Mouse (Mus musculus) lung, embryonic 16.5 days (tissue): Measurements from ENCODE around the gene 4930539E08Rik. TPM values are rescaled to one million over a fixed set of nuclear protein-coding genes. Genes with fewer than 3 reads are reported as not detected.

Source experiments
- ATAC-seq: fragments of 200-750 bp; cut with Nextera tagmentation; 2 replicates; pipeline ENCODE4 v1.8.0; 2017; ENCODE audit warnings: low read depth, mild to moderate bottlenecking, moderate library complexity
- H3K27ac ChIP-seq: fragments of 300-500 bp; sonication (generic); 2 replicates; pipeline ENCODE4 v1.5.1; 2014; ENCODE audit warnings: mild to moderate bottlenecking, control low read depth, low read length
- H3K27me3 ChIP-seq: fragments of 300-500 bp; sonication (generic); 2 replicates; pipeline ENCODE4 v1.6.1; 2014; ENCODE audit warnings: low read depth, low read length, mixed read lengths; ENCODE audit not compliant: control insufficient read depth, insufficient read depth
- H3K36me3 ChIP-seq: fragments of 300-500 bp; sonication (generic); 2 replicates; pipeline ENCODE4 v1.6.1; 2014; ENCODE audit warnings: low read length; ENCODE audit not compliant: control insufficient read depth, insufficient read depth
- H3K4me1 ChIP-seq: fragments of 300-500 bp; sonication (generic); replicated peaks from 2 replicates; pipeline ENCODE4 v1.6.1; 2014; ENCODE audit warnings: low read length, mixed read lengths; ENCODE audit not compliant: control insufficient read depth, insufficient read depth
- H3K4me2 ChIP-seq: fragments of 300-500 bp; sonication (generic); 2 replicates; pipeline ENCODE4 v1.6.1; 2014; ENCODE audit warnings: low read depth, low read length, control low read depth
- H3K4me3 ChIP-seq: fragments of 300-500 bp; sonication (generic); 2 replicates; pipeline ENCODE4 v1.5.1; 2014; ENCODE audit warnings: mild to moderate bottlenecking, low read length, control low read depth
- H3K9ac ChIP-seq: fragments of 300-500 bp; sonication (generic); 2 replicates; pipeline ENCODE4 v1.6.1; 2014; ENCODE audit warnings: low read length, control low read depth
- H3K9me3 ChIP-seq: fragments of 300-500 bp; sonication (generic); 2 replicates; pipeline ENCODE4 v1.6.1; 2016; ENCODE audit warnings: low read length; ENCODE audit not compliant: control insufficient read depth
- WGBS: fragments of 180-500 bp; shearing (Covaris S2); extraction: QIAGEN DNeasy Blood & Tissue Kit; methylation state at CpG from one replicate; pipeline ENCODE4 v1.1.7; 2014; 5-methylcytosine and 5-hydroxymethylcytosine counted together
- polyA plus RNA-seq: library from polyadenylated mRNA; unstranded; fragments of >200 nt; fragmentation: Nextera tagmentation; extraction: Ambion mirVana; gene quantifications from 2 replicates; pipeline ENCODE4 v1.2.1, GENCODE M21; 2015

Gene 4930539E08Rik
- polyA plus RNA-seq, 1 experiment from 2014 or later, result 0.08 TPM

DNA sequence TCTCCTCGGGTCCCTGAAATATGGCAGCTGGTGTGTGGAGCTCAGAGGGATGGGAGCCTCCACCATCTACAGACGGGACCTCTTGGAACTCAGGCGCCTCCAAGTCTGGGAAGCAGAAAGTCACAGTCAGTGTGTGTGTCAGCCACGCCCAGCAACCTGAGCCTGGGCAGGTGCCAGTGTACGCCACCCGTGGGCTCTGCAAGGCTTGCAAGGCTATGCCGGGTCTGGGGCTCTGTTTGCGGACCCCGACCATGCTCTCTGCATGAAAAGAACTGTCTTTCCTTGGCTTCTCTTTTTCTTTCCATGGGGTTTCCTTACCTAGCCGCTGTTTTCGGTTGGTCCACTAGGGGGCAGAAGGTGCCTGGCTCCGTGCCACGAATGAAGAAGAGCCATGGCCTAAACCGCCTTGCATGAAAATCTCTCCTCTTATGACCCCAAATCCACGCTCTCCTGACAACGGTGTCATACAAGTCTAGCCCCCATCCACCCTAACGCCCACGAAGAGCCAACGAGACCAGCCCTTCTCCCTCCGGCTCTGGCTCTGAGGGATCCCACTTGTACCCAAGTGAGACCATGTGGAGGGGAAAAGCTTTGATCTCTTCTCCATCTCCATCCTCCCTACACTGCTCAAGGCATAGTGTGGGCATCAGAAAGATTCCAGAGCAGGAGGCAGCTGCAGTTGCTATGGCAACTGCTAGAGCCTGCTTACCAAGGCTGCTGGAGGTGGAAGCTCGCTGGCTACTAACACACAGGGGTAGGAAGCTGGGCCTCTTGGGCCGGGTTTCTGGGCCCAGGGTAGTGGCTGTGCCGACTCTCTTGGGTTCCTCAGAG is 10.4 kb downstream of the 4930539E08Rik start:
- no peak overlapping the region for H3K4me2 ChIP-seq
- H3K9ac ChIP-seq, result no peak overlapping the region
- H3K36me3 ChIP-seq, result no peaks in the 10 kb centered on the region
- peaks cover 5% of the 10 kb centered on the region; the same call in 1 of the 2 replicates for H3K27me3 ChIP-seq
- WGBS, result 26% methylated on average over 23 of the region's 23 CpGs
- H3K9me3 ChIP-seq, result no peaks in the 10 kb centered on the region
- ATAC-seq, result peak; percentile 41; the same call in 1 of the 2 replicates
- peaks cover 7% of the 10 kb centered on the region for H3K4me1 ChIP-seq
- no peak overlapping the region for H3K27ac ChIP-seq
- no peak overlapping the region for H3K4me3 ChIP-seq

DNA sequence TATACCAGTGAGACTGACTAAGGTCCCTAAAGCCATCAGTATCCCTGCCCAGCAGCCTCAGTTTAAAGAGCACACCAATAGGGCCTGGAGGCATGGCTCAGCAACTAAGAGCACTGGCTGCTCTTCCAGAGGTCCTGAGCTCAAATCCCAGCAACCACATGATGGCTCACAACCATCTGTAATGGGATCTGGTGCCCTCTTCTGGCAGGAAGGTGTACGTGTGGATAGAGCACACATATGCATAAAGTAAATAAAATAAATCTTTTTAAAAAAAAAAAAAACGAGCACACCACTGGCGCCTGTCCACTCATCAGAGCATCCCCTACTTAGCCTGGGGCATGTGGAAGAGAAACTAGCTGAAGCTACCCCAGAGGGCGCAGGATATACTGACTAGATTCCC is 13.6 kb downstream of the 4930539E08Rik start:
- no peak for ATAC-seq
- no peaks in the 10 kb centered on the region for H3K27me3 ChIP-seq
- no peak overlapping the region for H3K9ac ChIP-seq
- H3K9me3 ChIP-seq, result no peaks in the 10 kb centered on the region
- no peak overlapping the region for H3K4me2 ChIP-seq
- no peak overlapping the region for H3K4me3 ChIP-seq
- H3K36me3 ChIP-seq, result no peaks in the 10 kb centered on the region
- H3K27ac ChIP-seq, result no peak overlapping the region
- no peaks in the 10 kb centered on the region for H3K4me1 ChIP-seq
- 62% methylated on average over 4 of the region's 4 CpGs for WGBS

DNA sequence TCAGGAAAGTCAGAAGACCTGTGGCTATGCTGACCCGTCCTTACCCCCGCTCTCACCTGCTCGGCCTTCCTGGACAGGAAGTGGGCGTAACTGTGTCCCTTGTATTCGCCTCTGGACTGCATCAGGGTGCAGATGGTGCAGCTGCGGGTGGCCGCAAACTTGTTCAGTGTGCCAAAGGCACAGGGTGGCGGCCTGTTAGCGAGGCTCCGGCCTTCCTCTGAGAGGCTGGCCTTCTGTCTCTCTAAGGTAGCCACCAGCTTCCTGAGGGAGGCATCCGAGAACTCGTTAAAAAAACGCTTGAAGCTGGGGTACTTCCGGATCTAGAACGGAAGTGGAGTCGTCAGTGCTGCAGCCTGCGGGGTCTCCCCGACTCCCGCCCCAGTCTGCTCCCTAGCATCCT is 15.7 kb downstream of the 4930539E08Rik start:
- no peak overlapping the region for H3K4me2 ChIP-seq
- H3K27ac ChIP-seq, result no peak overlapping the region
- H3K27me3 ChIP-seq, result no peaks in the 10 kb centered on the region
- ATAC-seq, result no peak
- no peak overlapping the region for H3K4me3 ChIP-seq
- H3K36me3 ChIP-seq, result no peaks in the 10 kb centered on the region
- H3K4me1 ChIP-seq, result no peaks in the 10 kb centered on the region
- 65% methylated on average over 19 of the region's 19 CpGs for WGBS
- no peak overlapping the region for H3K9ac ChIP-seq
- no peaks in the 10 kb centered on the region for H3K9me3 ChIP-seq

DNA sequence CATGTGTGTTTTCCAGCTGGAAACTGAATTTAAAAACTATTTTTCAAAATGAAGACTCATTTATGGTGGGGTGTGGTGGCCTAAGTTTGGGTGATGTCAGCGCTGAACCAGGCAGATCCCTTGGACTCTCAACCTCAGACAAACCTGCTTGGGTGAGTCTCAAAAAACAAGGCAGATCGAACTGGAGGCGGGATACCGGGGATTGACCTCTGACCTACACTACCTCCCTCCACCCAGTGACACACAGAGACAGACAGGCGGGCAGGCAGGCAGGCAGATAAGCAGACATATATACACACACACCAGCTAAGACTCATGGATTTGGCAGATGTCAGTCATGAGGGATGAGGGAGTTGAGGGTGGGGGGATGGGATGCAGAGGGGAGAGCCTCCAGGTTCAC is 16.9 kb downstream of the 4930539E08Rik start:
- no peak for ATAC-seq
- no peaks in the 10 kb centered on the region for H3K9me3 ChIP-seq
- no peak overlapping the region for H3K4me2 ChIP-seq
- H3K27ac ChIP-seq, result no peak overlapping the region
- no peaks in the 10 kb centered on the region for H3K36me3 ChIP-seq
- H3K9ac ChIP-seq, result no peak overlapping the region
- H3K4me1 ChIP-seq, result no peaks in the 10 kb centered on the region
- H3K4me3 ChIP-seq, result no peak overlapping the region
- no peaks in the 10 kb centered on the region for H3K27me3 ChIP-seq
- whole genome bisulfite sequencing, result 52% methylated on average over 5 of the region's 5 CpGs

DNA sequence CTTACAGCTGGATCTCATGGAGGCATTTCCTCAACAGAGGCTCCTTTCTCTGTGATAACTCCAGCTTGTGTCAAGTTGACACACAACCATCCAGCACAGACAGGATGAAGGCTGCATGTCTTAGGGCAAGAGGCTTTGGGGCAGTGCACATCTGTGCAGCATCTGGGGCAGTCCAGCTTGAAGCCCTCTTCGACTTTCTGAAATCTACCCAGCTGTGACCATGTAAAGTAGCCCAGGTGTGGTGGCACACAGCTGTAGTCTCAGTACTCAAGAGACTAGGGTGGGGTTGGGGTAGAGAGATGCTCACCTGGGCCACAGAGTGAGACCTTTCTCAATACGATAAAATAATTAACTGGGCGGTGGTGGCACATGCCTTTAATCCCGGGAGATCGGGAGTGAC is 17.3 kb downstream of the 4930539E08Rik start:
- no peak overlapping the region for H3K4me2 ChIP-seq
- H3K4me1 ChIP-seq, result no peaks in the 10 kb centered on the region
- no peak overlapping the region for H3K4me3 ChIP-seq
- no peaks in the 10 kb centered on the region for H3K36me3 ChIP-seq
- H3K27ac ChIP-seq, result no peak overlapping the region
- 83% methylated on average over 5 of the region's 5 CpGs for WGBS
- no peak for ATAC-seq
- H3K9me3 ChIP-seq, result no peaks in the 10 kb centered on the region
- no peaks in the 10 kb centered on the region for H3K27me3 ChIP-seq
- no peak overlapping the region for H3K9ac ChIP-seq

DNA sequence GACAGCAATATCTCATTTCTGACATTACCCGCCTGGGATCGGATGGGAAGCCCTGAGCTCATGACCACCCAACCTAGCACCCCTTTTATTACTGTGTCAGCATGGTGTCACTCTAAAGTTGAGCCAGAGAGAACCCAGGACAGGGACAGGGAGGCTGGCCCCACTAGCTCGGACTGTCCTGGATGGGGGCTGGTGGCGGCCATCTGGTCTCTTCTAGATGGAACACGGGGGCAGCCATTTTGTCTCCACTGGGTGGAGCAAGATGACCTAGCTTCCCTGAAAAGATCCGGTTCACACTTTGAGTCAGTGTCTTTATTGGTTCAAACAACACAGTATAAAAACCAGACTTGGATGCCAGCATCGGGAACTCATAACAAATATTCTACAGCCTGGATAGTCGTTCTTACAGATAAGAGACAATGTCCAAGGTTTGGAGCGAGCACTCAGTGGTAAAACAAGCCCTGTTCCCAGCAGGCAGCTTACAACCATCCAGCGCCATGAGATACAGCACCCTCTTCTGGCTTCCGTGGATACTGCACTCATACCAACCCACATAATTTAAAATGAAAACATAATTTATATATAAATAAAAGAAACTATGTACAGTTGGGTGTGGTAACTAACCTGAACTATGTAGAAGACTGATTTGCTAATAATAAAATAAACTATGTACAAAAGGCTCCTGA is 18.9 kb downstream of the 4930539E08Rik start:
- Histone ChIP-seq H3K27ac (no peak overlapping the region), H3K4me3 (no peak overlapping the region), H3K9ac (no peak overlapping the region), H3K36me3 (no peaks in the 10 kb centered on the region), H3K27me3 (no peaks in the 10 kb centered on the region), H3K9me3 (no peaks in the 10 kb centered on the region), H3K4me1 (no peaks in the 10 kb centered on the region), H3K4me2 (no peak overlapping the region)
- 90% methylated on average over 11 of the region's 11 CpGs for whole genome bisulfite sequencing
- ATAC-seq, result no peak

DNA sequence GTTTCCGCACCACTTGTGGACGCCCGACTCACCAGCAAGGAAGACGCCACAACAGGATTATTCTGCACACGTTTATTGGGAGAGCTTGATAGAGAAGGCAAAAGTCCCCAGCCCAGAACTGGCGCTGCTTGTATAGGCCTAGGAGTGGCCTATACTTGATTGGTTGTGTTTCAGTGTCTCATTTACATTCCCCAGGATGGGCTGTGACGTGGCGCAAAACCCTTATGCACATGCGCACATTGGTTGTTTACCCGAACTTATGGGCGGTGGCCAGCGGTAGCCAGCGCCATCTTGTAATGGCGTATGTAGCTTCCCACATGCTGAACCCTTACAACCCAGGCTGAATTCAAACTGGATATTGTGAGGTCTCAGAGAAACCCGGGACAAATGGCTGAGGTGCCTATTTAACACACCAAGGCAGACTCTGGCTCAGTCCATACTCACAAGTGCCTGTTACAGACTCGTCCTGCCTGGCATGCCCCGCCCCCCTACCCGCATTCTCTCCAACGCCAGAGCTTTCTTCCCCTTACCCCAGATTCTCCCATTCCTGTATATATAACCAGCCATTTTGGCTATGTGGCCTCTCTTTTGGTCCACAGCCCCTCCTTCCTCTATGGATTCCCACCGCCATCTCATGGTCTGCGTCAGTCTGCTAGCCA is 19.8 kb downstream of the 4930539E08Rik start:
- no peaks in the 10 kb centered on the region for H3K9me3 ChIP-seq
- 93% methylated on average over 21 of the region's 21 CpGs for WGBS
- no peak for ATAC-seq

DNA sequence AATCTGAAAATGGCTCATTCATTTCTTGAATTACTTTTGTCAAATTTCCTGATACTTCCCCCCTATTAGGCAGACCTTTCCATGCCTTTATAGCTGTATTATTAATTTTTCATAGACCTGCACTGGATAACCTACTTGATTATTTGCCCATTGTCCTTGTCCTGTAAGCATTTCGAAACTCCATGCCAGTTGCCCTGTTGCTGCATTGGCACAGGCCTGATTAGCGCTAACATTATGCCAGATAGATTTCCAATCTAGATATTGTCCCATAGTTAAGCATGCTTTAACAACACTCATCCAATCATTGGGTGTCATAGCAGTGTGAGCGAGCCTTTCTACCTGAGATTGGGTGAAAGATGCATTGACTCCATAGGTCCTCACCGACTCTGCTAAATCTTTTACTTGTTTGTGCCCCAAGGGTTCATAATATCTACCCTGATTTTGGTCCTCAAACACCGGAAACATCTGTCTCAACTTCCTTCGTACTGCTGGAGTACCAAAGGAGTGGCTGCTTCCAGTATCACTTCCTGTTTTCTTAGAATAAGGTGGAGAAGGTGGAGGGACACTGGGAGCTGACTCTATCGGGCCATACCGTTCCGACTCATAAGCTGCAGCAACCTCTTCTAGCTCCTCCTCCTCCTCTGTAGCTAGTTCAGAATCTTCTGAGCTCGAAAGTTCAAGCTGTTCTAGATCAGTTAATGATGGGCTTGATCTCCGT is 20.9 kb downstream of the 4930539E08Rik start:
- WGBS, result 79% methylated on average over 11 of the region's 11 CpGs
- Histone ChIP-seq H3K36me3 (no peaks in the 10 kb centered on the region), H3K4me2 (no peak overlapping the region), H3K27ac (no peak overlapping the region), H3K27me3 (no peaks in the 10 kb centered on the region), H3K9ac (no peak overlapping the region), H3K9me3 (no peaks in the 10 kb centered on the region), H3K4me1 (no peaks in the 10 kb centered on the region), H3K4me3 (no peak overlapping the region)
- no peak for ATAC-seq

More for the DNA sequence above, 19.8 kb downstream of the 4930539E08Rik start:
- no peak overlapping the region for H3K4me2 ChIP-seq
- H3K4me3 ChIP-seq, result no peak overlapping the region
- no peak overlapping the region for H3K9ac ChIP-seq
- H3K36me3 ChIP-seq, result no peaks in the 10 kb centered on the region
- no peaks in the 10 kb centered on the region for H3K4me1 ChIP-seq
- H3K27me3 ChIP-seq, result no peaks in the 10 kb centered on the region
- H3K27ac ChIP-seq, result no peak overlapping the region

DNA sequence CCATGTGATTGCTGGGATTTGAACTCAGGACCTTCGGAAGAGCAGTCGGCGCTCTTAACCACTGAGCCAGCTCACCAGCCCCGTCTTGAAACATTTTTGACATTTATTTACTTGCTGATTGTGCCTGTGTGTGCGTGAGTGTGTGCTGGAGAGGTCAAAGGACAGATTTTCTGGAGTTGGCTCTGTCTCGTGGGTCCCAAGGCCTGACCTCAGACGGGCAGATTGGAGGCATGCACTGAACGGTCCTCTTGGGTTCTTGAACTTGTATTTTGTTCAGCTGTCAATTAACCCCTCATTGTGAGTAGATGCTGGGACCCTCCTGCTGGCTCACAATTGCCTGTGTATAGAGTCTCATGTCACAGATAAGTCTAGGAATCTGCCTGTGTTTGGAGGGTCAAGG is 28.9 kb downstream of the 4930539E08Rik start:
- H3K27me3 ChIP-seq, result no peaks in the 10 kb centered on the region
- no peak overlapping the region for H3K4me3 ChIP-seq
- ATAC-seq, result no peak
- no peak overlapping the region for H3K27ac ChIP-seq
- 69% methylated on average over 8 of the region's 8 CpGs for WGBS
- no peaks in the 10 kb centered on the region for H3K36me3 ChIP-seq
- no peak overlapping the region for H3K9ac ChIP-seq
- peaks cover 4% of the 10 kb centered on the region; the same call in 1 of the 2 replicates for H3K9me3 ChIP-seq
- no peaks in the 10 kb centered on the region for H3K4me1 ChIP-seq
- no peak overlapping the region for H3K4me2 ChIP-seq
